25 mouse cellular contexts compared by ENCODE assay signal in genomic region chr7:121365584-121365983, GRCm38 (mm10). TPM values are rescaled to one million over a fixed set of nuclear protein-coding genes. Genes with fewer than 3 reads are reported as not detected.
DNase-seq lines count a peak whose midpoint lies in the region; TF ChIP-seq lines count a peak whose summit lies in the region.
"Had no signal": no experiment of that assay in that cellular context is flagged by ENCODE, and none has a peak within 500 bp of the region (broad histone marks: within the 10 kb centered on the region; RNA-seq: fewer than 3 reads in every experiment).

No protein-coding gene starts in this region.

- no peaks in the 10 kb centered on the region for H3K27me3 ChIP-seq in CH12.LX (replicated peaks)
- H3K27me3 ChIP-seq: Patski had no signal

- no peaks in the 10 kb centered on the region for H3K36me3 ChIP-seq in CH12.LX (replicated peaks in 1 of 2; ENCODE audit: control insufficient read depth in 1 of 2, insufficient read depth in 1 of 2, low read length in 1 of 2)
- H3K36me3 ChIP-seq: G1E had no signal

- intact Hi-C loops in heart, postnatal 10 days (cut with DNase I) = no loop called here

- H3K4me3 ChIP-seq in CH12.LX (replicated peaks in 1 of 3; ENCODE audit: low read depth in 2 of 3, low read length in 2 of 3, poor library complexity in 1 of 3) = no peak overlapping the region

- H3K9me3 ChIP-seq in CH12.LX (replicated peaks; ENCODE audit: low read length) = no peaks in the 10 kb centered on the region
- H3K9me3 ChIP-seq: G1E had no signal

- no peak overlapping the region for H3K27ac ChIP-seq in CH12.LX (ENCODE audit: insufficient read depth, low read depth)

- dilution Hi-C loops in CH12.LX (cut with MboI; ENCODE audit: extremely low pct_ligation_motif_present, extremely low pct_unique_long_range_greater_than_20kb, low sequenced_read_pairs) = no loop called here

- H3K4me1 ChIP-seq in CH12.LX (ENCODE audit: control insufficient read depth in 1 of 2, insufficient read depth in 2 of 2) = peaks cover 3 to 24% of the 10 kb centered on the region in 2 experiments; a peak in 2 of 4 replicates

- H3K79me2 ChIP-seq in CH12.LX (replicated peaks; ENCODE audit: control insufficient read depth, extremely low read depth, insufficient read depth, poor library complexity, severe bottlenecking) = no peaks in the 10 kb centered on the region

- DNase-seq in heart, adult 11 months = peak; percentile 71
- DNase-seq in heart, postnatal 10 days = no peak
- DNase-seq in 416B (ENCODE audit: low read depth) (peak; percentile 61), CH12.LX (ENCODE audit: extremely low read depth) (no peak)
- no peak for DNase-seq in lung, postnatal 36 days
- no peak for DNase-seq in spleen, postnatal 10 days (ENCODE audit: low spot score in 2 of 2)
- DNase-seq: adrenal gland, adult 2 months; adrenal gland, adult 8-10 months; adrenal gland, postnatal 10 days; adrenal gland, postnatal 14 days; adrenal gland, postnatal 25 days; adrenal gland, postnatal 36 days; B cell, adult 2 months; cerebellum, adult 11 months; cerebellum, adult 11-12 months; cerebellum, adult 18-20 months; cerebellum, adult 2 months; cerebellum, adult 8-10 months had no signal

- no peak for TF ChIP-seq CTCF in CH12.LX (conservative IDR thresholded peaks at IDR 0.05 in 1 of 2, IDR thresholded peaks at IDR 0.05 in 1 of 2; ENCODE audit: low read depth in 2 of 2, low read length in 2 of 2)

- TF ChIP-seq RAD21 in CH12.LX (IDR thresholded peaks at IDR 0.05; ENCODE audit: low read depth, low read length) = no peak

- no peak overlapping the region for H3K9ac ChIP-seq in CH12.LX (ENCODE audit: insufficient read depth, low read depth)

- in situ Hi-C loops in CH12.LX (cut with MboI; ENCODE audit: low pct_ligation_motif_present, low pct_unique_long_range_greater_than_20kb, low sequenced_read_pairs) = no loop called here

- H3K4me2 ChIP-seq in CH12.LX (ENCODE audit: insufficient read depth, low read depth, poor library complexity, severe bottlenecking) = no peak overlapping the region

- TF ChIP-seq POLR2A in CH12.LX (IDR thresholded peaks at IDR 0.05; ENCODE audit: low read depth, low read length) = no peak

- TF ChIP-seq EP300 in CH12.LX (IDR thresholded peaks at IDR 0.05; ENCODE audit: low read length) = no peak

TF ChIP-seq in CH12.LX, 34 proteins besides CTCF, POLR2A, EP300 and RAD21:
- TF ChIP-seq CHD2 (IDR thresholded peaks at IDR 0.05; ENCODE audit: low read length) (no peak), MAFK (IDR thresholded peaks at IDR 0.05; ENCODE audit: insufficient replicate concordance, low read length) (no peak), BHLHE40 (IDR thresholded peaks at IDR 0.05; ENCODE audit: low read depth, low read length) (peak; percentile 82)

RNA-seq across cellular contexts. Expression of gene Hs3st2, which starts 26.1 kb away (rescaled TPM):
- not detected for total RNA-seq in heart, postnatal 10 days (2021)
- total RNA-seq in CH12.LX (2012; rRNA removed) = not detected in 2 replicates
- total RNA-seq in CH12.LX (2014; rRNA removed) = not detected in 2 replicates
- polyA plus RNA-seq in CH12.LX (2012; ENCODE audit: insufficient read length, low read depth) = not detected in 2 replicates
- total RNA-seq: ES-E14, MEL had no signal
- polyA plus RNA-seq: activated CD4-positive, CD25-positive, alpha-beta regulatory T cell, adult 4 months; C2C12; CD4-positive, CD25-positive, alpha-beta regulatory T cell, adult 4 months; G1E; Patski had no signal

Comparison
In these comparisons a context has a peak if more than half of its experiments do, and no peak if none do; other contexts are left out.
1. DNase-seq: peak in heart, adult 11 months (single experiment) and 416B (single experiment); none in heart, postnatal 10 days (0 of 2), CH12.LX (single experiment), lung, postnatal 36 days (single experiment) and spleen, postnatal 10 days (0 of 2).